Mouse (Mus musculus) liver, embryonic 14.5 days (tissue): ENCODE measurements at regions not wholly inside any gene's neighbourhood (a gene's known extent, or its start where the extent isn't known, plus 50 kb on each side); places are given as distances from the start of the nearest gene placed in this dataset.

Source experiments
- ATAC-seq: fragments of 200-750 bp; cut with Nextera tagmentation; 2 replicates; pipeline ENCODE4 v1.8.0; 2017; ENCODE audit warnings: moderate number of reproducible peaks, mild to moderate bottlenecking, moderate library complexity; ENCODE audit not compliant: insufficient read depth
- DNase-seq, 3 experiments: peaks; one replicate each; pipeline ENCODE4 v3.0.0-alpha.2; 2012 to 2013; ENCODE audit warnings: low read depth in 3 of 3, low spot score in 3 of 3
- H3K27ac ChIP-seq: fragments of 300-500 bp; sonication (generic); 2 replicates; pipeline ENCODE4 v1.5.1; 2014; ENCODE audit warnings: moderate library complexity, mild to moderate bottlenecking, control low read depth, inconsistent platforms
- H3K27me3 ChIP-seq: fragments of 300-500 bp; sonication (generic); 2 replicates; pipeline ENCODE4 v1.6.1; 2014; ENCODE audit warnings: mild to moderate bottlenecking, low read length, moderate library complexity; ENCODE audit not compliant: control insufficient read depth, insufficient read depth
- H3K36me3 ChIP-seq: fragments of 300-500 bp; sonication (generic); replicated peaks from 2 replicates; pipeline ENCODE4 v1.6.1; 2014; ENCODE audit warnings: low read depth; ENCODE audit not compliant: control insufficient read depth, insufficient read depth
- H3K4me1 ChIP-seq, 2 experiments: fragments of 200-500 bp in 1 of 2; fragments of 300-500 bp in 1 of 2; sonication (generic) in 1 of 2; replicated peaks; 2 replicates each; pipeline ENCODE4 v1.6.1; 2012 to 2014; ENCODE audit warnings: antibody characterized with exemption in 1 of 2, inconsistent platforms in 1 of 2, low read length in 1 of 2; ENCODE audit not compliant: control insufficient read depth in 2 of 2, insufficient read depth in 2 of 2
- H3K4me2 ChIP-seq: fragments of 300-500 bp; sonication (generic); 2 replicates; pipeline ENCODE4 v1.6.1; 2014; ENCODE audit warnings: low read depth, mild to moderate bottlenecking, control low read depth, moderate library complexity
- H3K4me3 ChIP-seq, 2 experiments: fragments of 200-500 bp in 1 of 2; fragments of 300-500 bp in 1 of 2; sonication (generic) in 1 of 2; 2 replicates each; pipeline ENCODE4 v1.5.1; 2012 to 2014; ENCODE audit warnings: low read depth in 2 of 2, low read length in 2 of 2, mild to moderate bottlenecking in 2 of 2, control low read depth in 1 of 2, inconsistent platforms in 1 of 2, moderate library complexity in 1 of 2; ENCODE audit not compliant: insufficient read depth in 1 of 2
- H3K9ac ChIP-seq: fragments of 300-500 bp; sonication (generic); replicated peaks from 2 replicates; pipeline ENCODE4 v1.6.1; 2014; ENCODE audit warnings: mild to moderate bottlenecking, control low read depth, moderate library complexity
- H3K9me3 ChIP-seq: fragments of 300-500 bp; sonication (generic); 2 replicates; pipeline ENCODE4 v1.6.1; 2016; ENCODE audit warnings: low read length, mixed read lengths; ENCODE audit not compliant: control insufficient read depth
- CTCF ChIP-seq: IDR thresholded peaks from 2 replicates; pipeline ENCODE4 v1.5.1; 2016; ENCODE audit warnings: antibody characterized with exemption, low read depth, control low read depth
- EP300 ChIP-seq: IDR thresholded peaks from 2 replicates; pipeline ENCODE4 v1.6.1; 2016; ENCODE audit warnings: antibody characterized with exemption, low read depth
- WGBS: fragments of 180-500 bp; shearing (Covaris S2); extraction: QIAGEN DNeasy Blood & Tissue Kit; methylation state at CpG from one replicate; pipeline ENCODE4 v1.1.7; 2014; ENCODE audit not compliant: insufficient replicate concordance; 5-methylcytosine and 5-hydroxymethylcytosine counted together

DNA sequence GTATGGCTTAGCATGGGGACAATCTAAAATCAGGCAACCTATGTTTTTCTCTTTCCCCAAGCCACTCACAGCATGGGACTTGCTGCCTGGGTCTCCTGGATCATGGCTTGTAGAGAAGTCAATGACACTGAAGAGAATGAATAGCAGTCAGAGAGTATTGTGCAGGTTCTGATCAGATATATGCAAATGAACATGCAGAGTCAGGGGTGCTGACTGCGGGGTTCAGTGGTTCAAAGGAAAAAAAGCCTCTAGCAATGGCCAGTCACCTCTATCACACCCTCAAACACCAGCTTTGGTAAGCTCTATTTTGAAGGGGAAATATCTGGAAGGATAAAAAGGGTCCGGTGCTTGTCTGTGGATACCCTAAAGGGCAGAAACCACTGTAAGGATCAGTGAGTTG is 237.9 kb upstream of the Trib2 start:
- TF ChIP-seq EP300: no peak
- TF ChIP-seq CTCF: no peak
- H3K36me3 ChIP-seq: no peaks in the 10 kb centered on the region
- ATAC-seq: no peak
- 50% methylated on average over 2 of the region's 2 CpGs for WGBS
- peaks cover 0 to 3% of the 10 kb centered on the region in 2 experiments; a peak in 1 of 4 replicates for H3K4me1 ChIP-seq
- no peak overlapping the region for H3K4me3 ChIP-seq
- H3K27ac ChIP-seq: no peak overlapping the region
- H3K9ac ChIP-seq: no peak overlapping the region
- H3K9me3 ChIP-seq: no peaks in the 10 kb centered on the region
- DNase-seq: no peak
- H3K27me3 ChIP-seq: no peaks in the 10 kb centered on the region
- H3K4me2 ChIP-seq: no peak overlapping the region

DNA sequence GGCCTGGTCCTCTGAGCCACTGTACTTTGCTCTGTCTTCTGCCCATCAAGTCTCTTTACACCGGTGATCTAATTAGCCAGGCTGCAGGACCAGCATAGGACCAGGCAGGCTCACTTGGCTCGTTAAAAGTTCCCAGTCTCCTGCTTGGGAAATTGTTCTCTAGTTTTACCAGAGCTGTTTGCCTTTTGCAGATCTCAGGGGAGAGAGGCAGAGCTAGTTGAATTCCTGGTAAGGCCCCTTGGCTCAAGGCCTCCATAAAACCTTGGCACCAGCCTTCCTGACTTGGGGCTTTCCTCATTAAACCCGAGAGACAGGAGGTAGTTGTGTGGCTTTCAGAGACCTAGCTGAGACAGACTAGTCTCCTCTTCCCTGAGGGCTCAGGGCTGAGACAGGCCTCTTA is 237.0 kb upstream of the Trib2 start:
- no peak overlapping the region for H3K9ac ChIP-seq
- DNase-seq: no peak
- peaks cover 1 to 5% of the 10 kb centered on the region in 2 experiments; a peak in 1 of 4 replicates for H3K4me1 ChIP-seq
- 56% methylated on average over 3 of the region's 3 CpGs for WGBS
- TF ChIP-seq EP300: no peak
- TF ChIP-seq CTCF: no peak
- H3K27ac ChIP-seq: no peak overlapping the region
- H3K27me3 ChIP-seq: no peaks in the 10 kb centered on the region
- H3K9me3 ChIP-seq: no peaks in the 10 kb centered on the region
- H3K4me2 ChIP-seq: no peak overlapping the region
- no peaks in the 10 kb centered on the region for H3K36me3 ChIP-seq
- no peak overlapping the region for H3K4me3 ChIP-seq
- ATAC-seq: no peak

DNA sequence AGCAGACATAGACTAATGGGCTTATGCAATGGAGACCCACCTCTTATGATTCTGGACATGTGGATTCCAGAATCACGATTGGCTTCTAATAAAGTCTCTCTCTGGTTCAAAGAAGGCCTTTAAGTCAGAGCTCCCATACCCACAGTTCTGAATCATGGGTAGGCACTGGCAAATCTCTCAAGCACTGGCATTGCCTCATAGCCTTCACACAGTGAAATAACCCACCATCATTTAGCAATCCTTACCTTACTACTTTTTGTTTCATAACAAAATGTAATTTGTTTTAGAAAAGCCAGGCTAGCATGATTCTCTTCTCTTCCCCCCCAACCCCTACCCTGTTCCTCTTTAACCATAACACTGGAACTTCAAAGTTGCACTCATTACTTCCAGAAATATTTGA is 236.3 kb upstream of the Trib2 start:
- WGBS: 57% methylated on average over 1 of the region's 1 CpGs
- no peak overlapping the region for H3K4me3 ChIP-seq
- H3K27ac ChIP-seq: no peak overlapping the region
- ATAC-seq: no peak
- no peaks in the 10 kb centered on the region for H3K36me3 ChIP-seq
- TF ChIP-seq EP300 (no peak), CTCF (no peak)
- no peaks in the 10 kb centered on the region for H3K27me3 ChIP-seq
- no peaks in the 10 kb centered on the region for H3K9me3 ChIP-seq
- DNase-seq: no peak
- H3K4me2 ChIP-seq: no peak overlapping the region
- H3K4me1 ChIP-seq: peaks cover 2 to 5% of the 10 kb centered on the region in 2 experiments; a peak in 1 of 4 replicates
- no peak overlapping the region for H3K9ac ChIP-seq

DNA sequence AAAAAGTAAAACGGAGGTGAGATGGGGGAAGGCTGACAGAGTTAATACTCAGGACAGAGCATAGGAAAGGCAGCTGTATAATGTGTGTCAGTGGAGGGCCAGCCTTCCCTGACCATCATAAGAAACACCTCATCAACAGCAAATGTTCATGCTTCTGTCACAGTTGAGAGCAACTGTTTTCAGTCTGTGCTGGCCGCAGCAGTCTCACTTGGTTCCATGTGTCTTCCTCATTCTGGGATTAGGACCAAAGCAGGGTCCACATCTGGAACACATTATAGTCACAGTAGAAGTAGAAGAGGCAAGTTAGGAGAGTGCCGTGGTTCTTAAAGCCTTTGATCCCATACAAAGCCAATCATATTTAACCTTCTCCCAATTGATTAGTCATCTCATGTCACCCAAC is 235.6 kb upstream of the Trib2 start:
- TF ChIP-seq CTCF (no peak), EP300 (no peak)
- H3K9ac ChIP-seq: no peak overlapping the region
- H3K9me3 ChIP-seq: no peaks in the 10 kb centered on the region
- DNase-seq: no peak
- H3K4me1 ChIP-seq: peaks cover 6 to 11% of the 10 kb centered on the region in 2 experiments
- H3K36me3 ChIP-seq: no peaks in the 10 kb centered on the region
- no peak overlapping the region for H3K27ac ChIP-seq
- H3K4me2 ChIP-seq: no peak overlapping the region
- WGBS: 64% methylated on average over 3 of the region's 3 CpGs
- H3K27me3 ChIP-seq: no peaks in the 10 kb centered on the region
- ATAC-seq: no peak
- H3K4me3 ChIP-seq: no peak overlapping the region

DNA sequence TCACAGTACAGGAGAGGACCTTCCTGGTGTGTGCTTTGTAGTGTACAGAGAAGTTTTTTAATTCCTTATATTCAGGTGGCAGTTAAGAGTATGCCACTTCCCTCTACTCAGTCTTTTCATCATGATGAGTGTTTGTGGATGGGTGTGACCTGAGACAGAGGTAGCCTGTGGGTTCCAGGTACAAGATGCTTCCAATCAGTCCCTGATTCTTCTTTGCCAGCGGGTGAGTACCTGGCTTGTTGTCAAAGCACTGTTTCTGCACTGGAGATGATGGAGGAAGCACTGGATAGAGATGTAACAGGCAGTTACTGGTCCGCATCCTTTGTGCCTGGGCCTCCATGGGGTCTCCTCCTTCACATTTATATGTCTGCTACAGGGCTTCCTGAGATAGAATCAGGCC is 234.7 kb upstream of the Trib2 start:
- Histone ChIP-seq H3K9ac (no peak overlapping the region), H3K4me2 (no peak overlapping the region), H3K27me3 (no peaks in the 10 kb centered on the region), H3K4me1 (peaks cover 8 to 16% of the 10 kb centered on the region in 2 experiments), H3K4me3 (no peak overlapping the region), H3K9me3 (no peaks in the 10 kb centered on the region), H3K27ac (no peak overlapping the region), H3K36me3 (no peaks in the 10 kb centered on the region)
- DNase-seq (no peak), ATAC-seq (no peak)
- WGBS: 61% methylated on average over 2 of the region's 2 CpGs
- TF ChIP-seq EP300: no peak
- TF ChIP-seq CTCF: no peak

DNA sequence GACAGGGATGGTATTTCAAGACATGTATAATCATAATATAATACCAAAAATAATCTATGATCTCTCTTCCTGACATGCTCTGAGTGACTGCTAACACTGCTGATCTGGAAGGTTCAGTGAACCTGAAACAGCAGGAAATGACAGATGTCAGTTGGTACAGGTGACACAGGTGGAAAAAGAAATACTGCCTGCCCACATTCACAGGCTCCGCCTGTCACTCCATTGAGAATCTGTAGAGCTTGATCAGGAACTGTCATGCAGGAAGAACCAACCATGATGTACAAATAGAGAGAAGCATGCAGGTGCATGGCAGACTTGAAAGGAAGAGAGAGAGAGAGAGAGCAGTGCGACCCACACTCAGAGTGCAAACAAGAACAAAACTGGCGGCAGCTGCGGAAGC is 232.8 kb upstream of the Trib2 start:
- no peak overlapping the region for H3K4me3 ChIP-seq
- H3K4me2 ChIP-seq: no peak overlapping the region
- no peak for DNase-seq
- no peaks in the 10 kb centered on the region for H3K9me3 ChIP-seq
- 77% methylated on average over 4 of the region's 4 CpGs for WGBS
- H3K27ac ChIP-seq: no peak overlapping the region
- no peak for TF ChIP-seq CTCF
- TF ChIP-seq EP300: no peak
- H3K27me3 ChIP-seq: no peaks in the 10 kb centered on the region
- peaks cover 15 to 24% of the 10 kb centered on the region in 2 experiments for H3K4me1 ChIP-seq
- no peaks in the 10 kb centered on the region for H3K36me3 ChIP-seq
- H3K9ac ChIP-seq: no peak overlapping the region
- no peak for ATAC-seq
